24 mouse cellular contexts compared by ENCODE assay signal in the genomic region with DNA sequence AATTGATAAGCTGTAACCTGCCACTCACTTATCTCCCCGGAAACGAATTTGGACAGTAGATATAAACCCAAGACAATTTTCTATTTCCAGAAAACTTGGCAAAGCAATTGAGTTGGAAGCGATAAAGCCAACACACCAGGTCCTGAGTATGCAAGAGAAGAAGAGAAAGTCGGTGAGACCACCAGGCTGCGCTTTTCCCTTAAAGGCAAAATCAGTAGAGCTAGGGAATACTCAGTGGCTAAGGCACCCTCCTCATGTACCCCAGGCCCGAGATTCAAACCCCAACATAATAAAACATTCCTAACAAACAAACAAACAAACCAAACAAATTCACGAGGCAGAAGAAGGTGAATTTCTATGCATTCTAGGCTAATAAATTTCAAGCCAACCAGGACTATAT. TPM values are rescaled to one million over a fixed set of nuclear protein-coding genes. Genes with fewer than 3 reads are reported as not detected.
"Had no signal": no experiment of that assay in that cellular context is flagged by ENCODE, and none has a peak within 500 bp of the region (broad histone marks: within the 10 kb centered on the region; RNA-seq: fewer than 3 reads in every experiment).

No protein-coding gene starts in this region.

- H3K4me2 ChIP-seq: liver, embryonic 13.5 days; midbrain, embryonic 15.5 days; neural tube, embryonic 13.5 days; stomach, embryonic 15.5 days had no signal

- H3K9ac ChIP-seq: liver, embryonic 13.5 days; midbrain, embryonic 15.5 days; neural tube, embryonic 13.5 days; stomach, embryonic 15.5 days had no signal

- H3K4me3 ChIP-seq: liver, embryonic 13.5 days; megakaryocyte, embryonic 14.5 days; midbrain, embryonic 10.5 days; midbrain, embryonic 15.5 days; neural tube, embryonic 13.5 days; stomach, embryonic 15.5 days had no signal

- DNase-seq: kidney, adult 2 months; kidney, postnatal 14 days; left cerebral cortex, postnatal 4 days; liver, embryonic 13.5 days; lung, adult 2 months; lung, postnatal 36 days; retina, postnatal 1 day; right cerebral cortex, postnatal 25 days; spleen, adult 18-20 months; thymus, postnatal 36 days had no signal

- H3K27ac ChIP-seq: liver, embryonic 13.5 days; midbrain, embryonic 10.5 days; midbrain, embryonic 15.5 days; neural tube, embryonic 13.5 days; stomach, embryonic 15.5 days had no signal

- H3K4me1 ChIP-seq: liver, embryonic 13.5 days; midbrain, embryonic 15.5 days; stomach, embryonic 15.5 days had no signal

- ATAC-seq: intestine, postnatal 0 days; lung, postnatal 0 days; midbrain, embryonic 15.5 days had no signal

- H3K9me3 ChIP-seq: liver, embryonic 13.5 days; midbrain, embryonic 10.5 days; midbrain, embryonic 15.5 days; neural tube, embryonic 13.5 days; stomach, embryonic 15.5 days had no signal

- H3K36me3 ChIP-seq: midbrain, embryonic 10.5 days; midbrain, embryonic 15.5 days; neural tube, embryonic 13.5 days; stomach, embryonic 15.5 days had no signal

- H3K27me3 ChIP-seq: liver, embryonic 13.5 days; midbrain, embryonic 15.5 days; neural tube, embryonic 13.5 days; stomach, embryonic 15.5 days had no signal

RNA-seq across cellular contexts. Expression of a gene that starts 54.6 kb away (rescaled TPM):
- total RNA-seq: layer of hippocampus, adult 18-20 months; layer of hippocampus, postnatal 14 days; left cerebral cortex, adult 8-10 months; left cerebral cortex, postnatal 14 days; left cerebral cortex, postnatal 4 days; liver, adult 2 months; neutrophil, adult 5-6 weeks had no signal
- polyA plus RNA-seq: intestine, postnatal 0 days; liver, adult 2 months; liver, embryonic 13.5 days; liver, embryonic 16.5 days; lung, adult 2 months; lung, postnatal 0 days; midbrain, embryonic 10.5 days; midbrain, embryonic 15.5 days had no signal
